Mouse (Mus musculus): Measurements from ENCODE around the gene Stag3. TPM values are rescaled to one million over a fixed set of nuclear protein-coding genes. Genes with fewer than 3 reads are reported as not detected.

The Stag3 gene
- polyA plus RNA-seq, 1 experiment from 2014 or later = 3.0 TPM

DNA sequence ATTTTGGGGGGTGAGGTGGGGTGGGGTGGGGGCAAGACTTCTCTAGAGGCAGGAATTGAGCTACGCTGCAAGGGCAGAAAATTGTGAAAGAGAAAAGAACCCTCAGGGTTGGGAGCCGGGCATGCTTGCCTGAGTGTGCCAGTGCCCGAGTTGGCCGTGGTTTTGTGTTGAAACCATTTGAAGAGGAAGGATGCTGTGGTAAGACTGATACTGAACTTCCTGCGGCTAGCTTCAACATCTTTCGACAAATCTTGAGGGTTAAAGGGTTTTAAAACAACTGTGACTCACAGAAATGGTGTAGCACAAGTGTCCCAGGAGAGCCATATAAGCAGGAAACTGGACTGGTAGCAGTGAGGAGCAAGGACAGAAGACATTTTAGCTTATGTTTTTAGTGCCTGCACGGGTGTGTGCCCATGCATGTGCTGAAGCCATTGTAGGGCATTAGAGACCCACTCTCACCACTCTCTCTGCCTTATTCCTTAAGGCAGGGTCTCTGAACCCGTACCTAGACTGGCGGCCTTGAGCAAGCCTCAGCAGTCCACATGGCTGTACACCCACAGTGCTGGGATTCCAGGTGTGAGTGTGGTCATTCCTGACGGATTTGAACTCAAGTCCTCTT is 23.0 kb upstream of the Stag3 start:
- Histone ChIP-seq H3K4me1 (replicated peaks; ENCODE audit: control insufficient read depth, insufficient read depth, low read length) (peaks cover 3% of the 10 kb centered on the region), H3K27ac (ENCODE audit: low read depth, low read length) (no peak overlapping the region), H3K4me2 (replicated peaks; ENCODE audit: low read depth, low read length) (no peak overlapping the region), H3K9ac (ENCODE audit: low read depth, low read length) (no peak overlapping the region), H3K4me3 (ENCODE audit: low read depth, low read length) (no peak overlapping the region), H3K9me3 (ENCODE audit: control insufficient read depth, low read length) (no peaks in the 10 kb centered on the region), H3K36me3 (ENCODE audit: control insufficient read depth, insufficient read depth, low read length) (peaks cover 7% of the 10 kb centered on the region; the same call in 1 of the 2 replicates), H3K27me3 (ENCODE audit: control insufficient read depth, insufficient read depth, low read length) (no peaks in the 10 kb centered on the region)
- DNase-seq (ENCODE audit: low spot score) = no peak
- no peak for ATAC-seq (ENCODE audit: low FRiP score)
- 90% methylated on average over 10 of the region's 10 CpGs for WGBS

DNA sequence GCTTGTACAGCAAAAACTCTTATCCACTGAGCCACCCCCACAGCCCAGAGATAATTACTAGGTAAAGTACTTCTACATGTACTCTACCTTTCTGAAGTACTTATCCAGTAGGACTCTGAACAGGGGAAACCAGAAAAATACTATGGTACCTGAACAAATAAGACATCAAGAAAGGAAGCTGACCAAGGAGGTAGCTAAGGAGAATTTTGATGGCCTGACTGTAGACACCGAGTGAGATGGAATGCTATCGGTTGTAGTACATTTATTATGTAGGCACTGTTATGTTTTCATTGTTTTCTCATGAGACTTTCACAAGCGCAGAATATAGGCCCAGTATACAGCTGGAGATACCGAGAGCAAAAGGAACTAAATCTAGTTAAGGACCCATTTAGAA is 22.5 kb upstream of the Stag3 start:
- Histone ChIP-seq H3K27ac (ENCODE audit: low read depth, low read length) (no peak overlapping the region), H3K27me3 (ENCODE audit: control insufficient read depth, insufficient read depth, low read length) (no peaks in the 10 kb centered on the region), H3K4me2 (replicated peaks; ENCODE audit: low read depth, low read length) (no peak overlapping the region), H3K36me3 (ENCODE audit: control insufficient read depth, insufficient read depth, low read length) (peaks cover 7% of the 10 kb centered on the region; the same call in 1 of the 2 replicates), H3K9me3 (ENCODE audit: control insufficient read depth, low read length) (no peaks in the 10 kb centered on the region), H3K4me3 (ENCODE audit: low read depth, low read length) (no peak overlapping the region), H3K9ac (ENCODE audit: low read depth, low read length) (no peak overlapping the region), H3K4me1 (replicated peaks; ENCODE audit: control insufficient read depth, insufficient read depth, low read length) (peaks cover 6% of the 10 kb centered on the region)
- 90% methylated on average over 4 of the region's 4 CpGs for WGBS
- DNase-seq (ENCODE audit: low spot score) = no peak
- ATAC-seq (ENCODE audit: low FRiP score) = no peak

DNA sequence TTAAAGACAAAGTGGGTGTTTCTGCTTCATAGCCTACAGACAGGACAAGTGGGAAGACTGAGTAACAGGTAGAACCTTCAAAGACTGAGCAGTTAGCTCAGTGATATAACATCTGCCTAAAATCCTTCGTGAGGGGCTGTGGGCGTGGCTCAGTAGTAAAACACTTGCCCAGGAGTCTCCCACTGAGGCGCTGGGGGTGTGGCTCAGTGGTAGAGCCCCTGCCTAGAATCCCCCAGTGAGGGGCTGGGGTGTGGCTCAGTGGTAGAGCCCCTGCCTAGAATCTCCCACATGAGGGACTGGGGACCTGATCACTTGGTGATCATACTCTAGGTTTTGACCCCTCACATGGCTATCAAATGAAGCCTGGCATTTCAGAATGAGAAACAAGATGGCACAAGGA is 22.0 kb upstream of the Stag3 start:
- H3K9ac ChIP-seq (ENCODE audit: low read depth, low read length) = no peak overlapping the region
- WGBS = 97% methylated on average over 3 of the region's 3 CpGs
- no peak for ATAC-seq (ENCODE audit: low FRiP score)
- no peak overlapping the region for H3K4me2 ChIP-seq (replicated peaks; ENCODE audit: low read depth, low read length)
- no peak overlapping the region for H3K27ac ChIP-seq (ENCODE audit: low read depth, low read length)
- peaks cover 8% of the 10 kb centered on the region for H3K4me1 ChIP-seq (replicated peaks; ENCODE audit: control insufficient read depth, insufficient read depth, low read length)
- no peak overlapping the region for H3K4me3 ChIP-seq (ENCODE audit: low read depth, low read length)
- H3K27me3 ChIP-seq (ENCODE audit: control insufficient read depth, insufficient read depth, low read length) = no peaks in the 10 kb centered on the region
- H3K9me3 ChIP-seq (ENCODE audit: control insufficient read depth, low read length) = no peaks in the 10 kb centered on the region
- DNase-seq (ENCODE audit: low spot score) = no peak
- H3K36me3 ChIP-seq (ENCODE audit: control insufficient read depth, insufficient read depth, low read length) = peaks cover 7% of the 10 kb centered on the region; the same call in 1 of the 2 replicates

DNA sequence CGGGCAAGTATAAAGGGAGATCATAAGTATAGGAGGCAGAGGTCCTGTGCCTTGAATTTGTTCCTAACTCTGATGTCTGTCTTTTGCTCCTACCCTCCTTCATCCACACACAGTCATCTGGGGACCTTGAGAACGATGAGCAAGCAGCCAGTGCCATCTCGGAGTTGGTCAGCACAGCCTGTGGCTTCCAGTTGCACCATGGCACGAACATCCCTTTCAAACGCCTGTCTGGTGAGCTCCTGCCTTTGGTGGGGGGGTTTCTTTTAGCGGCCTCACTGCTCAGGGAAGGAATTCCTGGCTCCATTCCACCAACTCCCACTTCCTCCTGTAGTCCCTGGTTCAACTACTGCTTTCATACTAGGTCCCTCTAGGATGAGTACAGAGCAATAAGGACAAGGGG is 21.5 kb upstream of the Stag3 start:
- peaks cover 10% of the 10 kb centered on the region for H3K4me1 ChIP-seq (replicated peaks; ENCODE audit: control insufficient read depth, insufficient read depth, low read length)
- 83% methylated on average over 6 of the region's 6 CpGs for WGBS
- no peak overlapping the region for H3K27ac ChIP-seq (ENCODE audit: low read depth, low read length)
- ATAC-seq (ENCODE audit: low FRiP score) (no peak), DNase-seq (ENCODE audit: low spot score) (no peak)
- no peak overlapping the region for H3K4me3 ChIP-seq (ENCODE audit: low read depth, low read length)
- H3K36me3 ChIP-seq (ENCODE audit: control insufficient read depth, insufficient read depth, low read length) = peaks cover 7% of the 10 kb centered on the region; the same call in 1 of the 2 replicates
- no peaks in the 10 kb centered on the region for H3K27me3 ChIP-seq (ENCODE audit: control insufficient read depth, insufficient read depth, low read length)
- no peak overlapping the region for H3K4me2 ChIP-seq (replicated peaks; ENCODE audit: low read depth, low read length)
- H3K9ac ChIP-seq (ENCODE audit: low read depth, low read length) = no peak overlapping the region
- H3K9me3 ChIP-seq (ENCODE audit: control insufficient read depth, low read length) = no peaks in the 10 kb centered on the region

DNA sequence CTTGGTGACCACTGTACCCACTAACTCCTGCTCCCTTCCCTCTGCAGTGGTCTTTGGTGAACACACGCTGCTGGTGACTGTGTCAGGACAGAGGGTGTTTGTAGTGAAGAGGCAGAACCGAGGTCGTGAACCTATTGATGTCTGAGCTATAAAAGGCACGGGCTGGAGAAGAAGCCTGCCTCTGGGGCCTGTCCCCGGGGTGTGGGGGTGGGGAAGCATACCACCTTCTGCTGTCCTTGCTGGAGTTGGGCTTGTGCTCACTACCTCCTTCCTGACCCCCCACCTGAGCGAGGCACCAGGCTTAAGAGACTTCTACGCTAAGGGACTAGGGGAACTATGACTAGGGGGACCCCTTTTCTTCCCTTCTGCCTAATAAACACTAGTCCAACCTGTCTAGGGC is 21.0 kb upstream of the Stag3 start:
- Histone ChIP-seq H3K27ac (ENCODE audit: low read depth, low read length) (no peak overlapping the region), H3K4me3 (ENCODE audit: low read depth, low read length) (no peak overlapping the region), H3K36me3 (ENCODE audit: control insufficient read depth, insufficient read depth, low read length) (peaks cover 7% of the 10 kb centered on the region; the same call in 1 of the 2 replicates), H3K9ac (ENCODE audit: low read depth, low read length) (no peak overlapping the region), H3K4me2 (replicated peaks; ENCODE audit: low read depth, low read length) (no peak overlapping the region), H3K27me3 (ENCODE audit: control insufficient read depth, insufficient read depth, low read length) (no peaks in the 10 kb centered on the region), H3K4me1 (replicated peaks; ENCODE audit: control insufficient read depth, insufficient read depth, low read length) (peaks cover 10% of the 10 kb centered on the region), H3K9me3 (ENCODE audit: control insufficient read depth, low read length) (no peaks in the 10 kb centered on the region)
- DNase-seq (ENCODE audit: low spot score) (no peak), ATAC-seq (ENCODE audit: low FRiP score) (no peak)
- WGBS = 80% methylated on average over 7 of the region's 7 CpGs

DNA sequence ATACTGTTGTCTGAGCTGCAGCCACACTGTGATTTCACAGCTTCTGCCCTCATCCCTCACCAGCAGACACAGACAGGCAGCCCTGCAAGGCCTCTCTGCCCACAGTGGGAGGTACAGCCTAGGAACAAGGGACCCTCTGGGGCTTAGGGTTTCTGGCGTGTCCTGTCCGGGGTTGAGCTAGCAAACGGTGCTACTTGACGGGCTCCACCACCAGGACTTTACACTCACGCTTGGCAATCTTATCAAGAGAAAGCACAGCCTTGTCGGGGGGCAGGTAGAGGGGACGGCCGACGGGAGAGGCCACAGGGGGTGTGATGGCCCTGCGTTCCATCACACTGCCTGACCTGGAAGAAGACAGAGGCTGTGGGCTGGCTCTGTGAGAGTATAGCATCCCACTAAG is 20.0 kb upstream of the Stag3 start:
- Histone ChIP-seq H3K4me1 (replicated peaks; ENCODE audit: control insufficient read depth, insufficient read depth, low read length) (peaks cover 12% of the 10 kb centered on the region), H3K9me3 (ENCODE audit: control insufficient read depth, low read length) (no peaks in the 10 kb centered on the region), H3K4me3 (ENCODE audit: low read depth, low read length) (no peak overlapping the region), H3K4me2 (replicated peaks; ENCODE audit: low read depth, low read length) (no peak overlapping the region), H3K27me3 (ENCODE audit: control insufficient read depth, insufficient read depth, low read length) (no peaks in the 10 kb centered on the region), H3K27ac (ENCODE audit: low read depth, low read length) (no peak overlapping the region), H3K36me3 (ENCODE audit: control insufficient read depth, insufficient read depth, low read length) (peaks cover 7% of the 10 kb centered on the region; the same call in 1 of the 2 replicates), H3K9ac (ENCODE audit: low read depth, low read length) (no peak overlapping the region)
- WGBS = 91% methylated on average over 10 of the region's 10 CpGs
- ATAC-seq (ENCODE audit: low FRiP score) (no peak), DNase-seq (ENCODE audit: low spot score) (no peak)

DNA sequence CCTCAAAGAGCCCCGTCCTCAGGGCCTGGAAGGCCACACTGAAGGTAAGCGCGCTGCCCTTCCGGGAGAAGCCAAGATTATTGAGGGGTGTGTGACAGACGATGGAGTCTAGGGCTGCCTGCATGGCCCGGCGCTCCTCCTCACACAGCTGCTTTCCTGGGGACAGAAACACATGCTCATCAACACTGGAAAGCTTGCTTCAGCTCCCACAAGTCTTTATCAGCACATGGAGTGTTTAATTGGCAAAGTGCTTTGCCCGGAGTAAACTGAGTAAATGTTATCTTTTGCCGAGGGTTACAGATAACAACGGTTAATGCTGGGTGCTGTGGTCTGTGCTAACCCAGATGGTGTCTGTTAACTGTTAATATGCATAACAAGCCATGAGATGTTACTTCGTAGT is 19.2 kb upstream of the Stag3 start:
- WGBS = 93% methylated on average over 11 of the region's 11 CpGs
- ATAC-seq (ENCODE audit: low FRiP score) = no peak
- H3K9ac ChIP-seq (ENCODE audit: low read depth, low read length) = no peak overlapping the region
- peaks cover 7% of the 10 kb centered on the region; the same call in 1 of the 2 replicates for H3K36me3 ChIP-seq (ENCODE audit: control insufficient read depth, insufficient read depth, low read length)
- H3K9me3 ChIP-seq (ENCODE audit: control insufficient read depth, low read length) = no peaks in the 10 kb centered on the region
- H3K27me3 ChIP-seq (ENCODE audit: control insufficient read depth, insufficient read depth, low read length) = no peaks in the 10 kb centered on the region
- no peak overlapping the region for H3K4me3 ChIP-seq (ENCODE audit: low read depth, low read length)
- H3K4me1 ChIP-seq (replicated peaks; ENCODE audit: control insufficient read depth, insufficient read depth, low read length) = peaks cover 12% of the 10 kb centered on the region
- DNase-seq (ENCODE audit: low spot score) = no peak
- H3K27ac ChIP-seq (ENCODE audit: low read depth, low read length) = no peak overlapping the region
- H3K4me2 ChIP-seq (replicated peaks; ENCODE audit: low read depth, low read length) = no peak overlapping the region

DNA sequence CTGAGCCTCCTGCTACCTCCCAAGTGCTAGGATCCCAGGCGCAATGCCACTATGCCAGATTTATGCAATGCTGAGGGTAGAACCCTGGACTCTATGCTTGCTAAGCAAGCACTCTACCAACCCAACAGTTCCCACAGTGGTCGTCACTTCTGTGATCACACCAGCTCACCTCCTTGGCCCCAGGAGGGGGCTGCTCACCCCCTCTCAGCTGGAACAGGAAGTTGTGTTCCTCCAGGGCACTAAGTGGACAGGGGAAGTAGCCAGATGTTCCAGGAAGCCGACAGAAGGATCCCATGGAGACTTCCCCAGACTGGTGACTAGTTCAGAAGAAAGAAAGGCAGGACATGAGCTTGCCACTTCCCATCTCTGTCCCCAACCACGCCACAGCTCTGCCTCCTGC is 18.0 kb upstream of the Stag3 start:
- ATAC-seq (ENCODE audit: low FRiP score) (no peak), DNase-seq (ENCODE audit: low spot score) (no peak)
- 82% methylated on average over 4 of the region's 4 CpGs for WGBS
- Histone ChIP-seq H3K27ac (ENCODE audit: low read depth, low read length) (no peak overlapping the region), H3K27me3 (ENCODE audit: control insufficient read depth, insufficient read depth, low read length) (no peaks in the 10 kb centered on the region), H3K9ac (ENCODE audit: low read depth, low read length) (no peak overlapping the region), H3K36me3 (ENCODE audit: control insufficient read depth, insufficient read depth, low read length) (peaks cover 7% of the 10 kb centered on the region; the same call in 1 of the 2 replicates), H3K4me1 (replicated peaks; ENCODE audit: control insufficient read depth, insufficient read depth, low read length) (peaks cover 8% of the 10 kb centered on the region), H3K4me3 (ENCODE audit: low read depth, low read length) (no peak overlapping the region), H3K9me3 (ENCODE audit: control insufficient read depth, low read length) (no peaks in the 10 kb centered on the region), H3K4me2 (replicated peaks; ENCODE audit: low read depth, low read length) (no peak overlapping the region)

DNA sequence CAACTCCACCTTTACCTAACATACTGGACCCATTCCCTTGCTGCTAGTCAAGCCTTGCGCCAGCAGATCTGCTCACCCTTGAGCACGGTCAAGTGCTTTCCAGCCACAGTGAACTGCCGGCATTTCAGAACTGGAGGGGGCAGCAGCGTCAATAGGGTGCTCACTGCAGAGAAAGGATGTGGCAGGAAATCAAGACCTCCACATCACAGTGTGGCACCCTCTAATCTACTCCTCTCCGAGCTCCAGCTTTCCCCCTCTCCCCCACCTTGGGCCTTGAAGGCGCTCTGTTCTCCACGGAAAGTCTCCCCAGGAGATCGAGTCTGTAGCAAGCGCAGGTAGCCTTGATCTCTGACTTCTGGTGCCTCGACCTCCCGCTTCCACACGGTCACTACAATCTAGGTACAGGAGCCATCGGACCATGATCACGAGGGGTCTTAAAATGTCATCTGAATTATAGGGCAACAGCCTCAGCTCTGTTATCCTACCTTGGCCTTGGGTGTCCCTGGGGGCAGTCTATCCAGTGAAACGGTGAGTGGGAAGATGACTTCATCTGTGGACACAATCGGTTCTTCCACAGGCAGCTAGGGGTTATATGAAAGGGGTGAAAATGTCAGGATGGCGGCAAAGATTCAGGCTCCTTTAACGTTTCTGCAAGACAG is 17.3 kb upstream of the Stag3 start:
- H3K36me3 ChIP-seq (ENCODE audit: control insufficient read depth, insufficient read depth, low read length) = peaks cover 7% of the 10 kb centered on the region; the same call in 1 of the 2 replicates
- H3K4me3 ChIP-seq (ENCODE audit: low read depth, low read length) = peak overlapping the region; percentile 90
- peak overlapping the region; percentile 97 for H3K4me2 ChIP-seq (replicated peaks; ENCODE audit: low read depth, low read length)
- no peak for DNase-seq (ENCODE audit: low spot score)
- peak overlapping the region; percentile 84 for H3K9ac ChIP-seq (ENCODE audit: low read depth, low read length)
- H3K4me1 ChIP-seq (replicated peaks; ENCODE audit: control insufficient read depth, insufficient read depth, low read length) = peaks cover 8% of the 10 kb centered on the region
- no peaks in the 10 kb centered on the region for H3K9me3 ChIP-seq (ENCODE audit: control insufficient read depth, low read length)
- H3K27ac ChIP-seq (ENCODE audit: low read depth, low read length) = no peak overlapping the region
- 66% methylated on average over 18 of the region's 18 CpGs for WGBS
- 0 out of 2 replicates have a peak, but pooled peaks have one; percentile 3 for ATAC-seq (ENCODE audit: low FRiP score)
- no peaks in the 10 kb centered on the region for H3K27me3 ChIP-seq (ENCODE audit: control insufficient read depth, insufficient read depth, low read length)

Measured in hindbrain, embryonic 11.5 days (tissue).